Mouse (Mus musculus): ENCODE results near the gene Cxcl15. TPM values are rescaled to one million over a fixed set of nuclear protein-coding genes. Genes with fewer than 3 reads are reported as not detected.

Cxcl15 gene
- total and polyA plus RNA-seq, 2 experiments from 2014 or later = not detected

DNA sequence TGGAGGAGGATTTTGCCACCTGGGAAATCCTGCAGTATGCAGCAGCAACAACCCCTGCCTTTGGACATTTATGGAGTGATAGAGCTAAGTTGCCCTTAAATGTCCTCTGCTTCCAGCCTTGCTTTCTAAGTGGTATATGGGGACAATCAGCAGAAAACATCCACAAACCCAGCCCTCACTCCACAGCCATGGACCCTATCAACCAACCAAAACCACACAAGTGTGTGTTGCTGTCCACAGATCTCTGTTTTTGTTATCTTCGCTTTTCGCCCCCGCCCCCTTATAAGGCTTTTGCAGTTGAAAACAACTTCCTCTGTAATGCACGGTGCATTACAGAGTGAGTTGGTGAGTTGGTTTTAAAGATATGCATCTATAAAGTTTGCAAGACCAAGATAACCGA, 18.8 kb upstream of the Cxcl15 start:
- H3K4me1 ChIP-seq (ENCODE audit: insufficient read depth) = no peaks in the 10 kb centered on the region
- no peak overlapping the region for H3K4me2 ChIP-seq (ENCODE audit: low read depth)
- H3K9me3 ChIP-seq (ENCODE audit: low read length) = no peaks in the 10 kb centered on the region
- no peak overlapping the region for H3K9ac ChIP-seq
- no peak overlapping the region for H3K27ac ChIP-seq (ENCODE audit: low read depth, low read length)
- no peak overlapping the region for H3K4me3 ChIP-seq (ENCODE audit: low read depth, low read length)
- DNase-seq (no peak), ATAC-seq (no peak)
- no peaks in the 10 kb centered on the region for H3K36me3 ChIP-seq (ENCODE audit: insufficient read depth)
- WGBS = 93% methylated on average over 5 of the region's 5 CpGs
- TF ChIP-seq CTCF (IDR thresholded peaks at IDR 0.05; ENCODE audit: low read depth) = no peak
- H3K27me3 ChIP-seq (ENCODE audit: insufficient read depth, low read length) = no peaks in the 10 kb centered on the region

- Histone ChIP-seq H3K9ac (no peak overlapping the region), H3K4me3 (ENCODE audit: low read depth, low read length) (no peak overlapping the region), H3K27ac (ENCODE audit: low read depth, low read length) (no peak overlapping the region), H3K4me2 (ENCODE audit: low read depth) (no peak overlapping the region), H3K9me3 (ENCODE audit: low read length) (no peaks in the 10 kb centered on the region), H3K36me3 (ENCODE audit: insufficient read depth) (no peaks in the 10 kb centered on the region), H3K4me1 (ENCODE audit: insufficient read depth) (no peaks in the 10 kb centered on the region), H3K27me3 (ENCODE audit: insufficient read depth, low read length) (no peaks in the 10 kb centered on the region)
- 60% methylated on average over 10 of the region's 10 CpGs for WGBS
- TF ChIP-seq CTCF (IDR thresholded peaks at IDR 0.05; ENCODE audit: low read depth) = no peak
- DNase-seq (no peak), ATAC-seq (no peak)
Measured at GRCm38 (mm10) chr5:90777621-90778020, 16.7 kb upstream of the Cxcl15 start.

GRCm38 (mm10) chr5:90778856-90779255, 15.5 kb upstream of the Cxcl15 start:
- DNase-seq (no peak), ATAC-seq (no peak)
- Histone ChIP-seq H3K4me1 (ENCODE audit: insufficient read depth) (no peaks in the 10 kb centered on the region), H3K9me3 (ENCODE audit: low read length) (no peaks in the 10 kb centered on the region), H3K4me3 (ENCODE audit: low read depth, low read length) (no peak overlapping the region), H3K27ac (ENCODE audit: low read depth, low read length) (no peak overlapping the region), H3K4me2 (ENCODE audit: low read depth) (no peak overlapping the region), H3K9ac (no peak overlapping the region), H3K36me3 (ENCODE audit: insufficient read depth) (no peaks in the 10 kb centered on the region), H3K27me3 (ENCODE audit: insufficient read depth, low read length) (no peaks in the 10 kb centered on the region)
- WGBS = 84% methylated on average over 6 of the region's 6 CpGs
- no peak for TF ChIP-seq CTCF (IDR thresholded peaks at IDR 0.05; ENCODE audit: low read depth)

- DNase-seq (no peak), ATAC-seq (no peak)
- 90% methylated on average over 3 of the region's 3 CpGs for WGBS
- no peak overlapping the region for H3K4me3 ChIP-seq (ENCODE audit: low read depth, low read length)
- no peak overlapping the region for H3K9ac ChIP-seq
- H3K4me1 ChIP-seq (ENCODE audit: insufficient read depth) = peaks cover 4% of the 10 kb centered on the region; the same call in 1 of the 2 replicates
- H3K9me3 ChIP-seq (ENCODE audit: low read length) = no peaks in the 10 kb centered on the region
- no peak overlapping the region for H3K4me2 ChIP-seq (ENCODE audit: low read depth)
- no peak overlapping the region for H3K27ac ChIP-seq (ENCODE audit: low read depth, low read length)
- TF ChIP-seq CTCF (IDR thresholded peaks at IDR 0.05; ENCODE audit: low read depth) = no peak
- H3K27me3 ChIP-seq (ENCODE audit: insufficient read depth, low read length) = no peaks in the 10 kb centered on the region
- H3K36me3 ChIP-seq (ENCODE audit: insufficient read depth) = no peaks in the 10 kb centered on the region
Measured at GRCm38 (mm10) chr5:90783697-90784096, 10.6 kb upstream of the Cxcl15 start.

DNA sequence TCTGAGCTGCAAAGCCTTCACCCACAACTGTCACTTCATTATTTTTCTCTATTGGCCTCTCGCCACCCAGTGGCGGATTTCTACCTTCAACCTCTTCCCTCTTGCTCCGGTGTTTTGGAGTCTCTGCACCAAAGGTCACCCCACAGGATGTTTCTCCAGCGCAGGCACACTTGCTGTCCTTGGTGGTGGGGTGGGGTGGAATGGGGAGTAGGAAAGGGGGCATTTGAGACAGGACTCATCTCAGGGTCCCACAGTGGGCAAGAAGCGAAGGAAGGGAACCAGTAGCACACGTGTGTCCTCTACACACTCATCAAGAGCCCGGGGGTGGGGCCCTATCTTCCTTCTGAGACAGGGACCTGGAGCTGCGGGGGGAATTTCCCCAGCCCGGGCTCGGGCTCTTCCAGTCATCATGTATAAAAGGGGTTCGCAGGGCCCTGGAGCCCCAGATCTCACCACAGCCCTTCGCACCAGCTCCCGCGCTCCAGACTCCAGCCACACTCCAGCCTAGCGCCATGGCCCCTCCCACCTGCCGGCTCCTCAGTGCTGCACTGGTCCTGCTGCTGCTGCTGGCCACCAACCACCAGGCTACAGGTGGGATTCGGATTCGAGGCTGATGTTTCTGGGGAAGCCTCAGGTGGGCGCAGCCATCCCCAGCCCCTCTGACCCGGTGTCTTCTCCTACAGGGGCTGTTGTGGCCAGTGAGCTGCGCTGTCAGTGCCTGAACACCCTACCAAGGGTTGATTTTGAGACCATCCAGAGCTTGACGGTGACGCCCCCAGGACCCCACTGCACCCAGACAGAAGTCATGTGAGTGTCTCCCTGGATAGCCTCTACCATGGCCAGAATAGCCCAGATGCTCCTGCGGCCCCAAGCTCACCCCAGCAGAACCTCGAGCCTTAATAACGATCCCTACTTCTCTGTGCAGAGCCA, 8.4 kb upstream of the Cxcl15 start, which contains the start of gene Cxcl3:
TSS of gene Cxcl3 (plus strand) at position 445 of the 930 bp plus-strand sequence.
- ATAC-seq = peak; percentile 75
- no peaks in the 10 kb centered on the region for H3K36me3 ChIP-seq (ENCODE audit: insufficient read depth)
- H3K4me1 ChIP-seq (ENCODE audit: insufficient read depth) = peaks cover 4% of the 10 kb centered on the region; the same call in 1 of the 2 replicates
- peak; percentile 24; the same call in 1 of the 2 replicates for TF ChIP-seq CTCF (IDR thresholded peaks at IDR 0.05; ENCODE audit: low read depth)
- H3K27me3 ChIP-seq (ENCODE audit: insufficient read depth, low read length) = no peaks in the 10 kb centered on the region
- no peaks in the 10 kb centered on the region for H3K9me3 ChIP-seq (ENCODE audit: low read length)
- WGBS = 16% methylated on average over 26 of the region's 26 CpGs
- 0 out of 2 replicates have a peak within 1 kb of the TSS, but pooled peaks have one; percentile 22 for H3K9ac ChIP-seq
- peak within 1 kb of the TSS; percentile 50 for H3K4me2 ChIP-seq (ENCODE audit: low read depth)
- H3K4me3 ChIP-seq (ENCODE audit: low read depth, low read length) = peak within 1 kb of the TSS; percentile 27
- DNase-seq = peak; percentile 39
- no peak within 1 kb of the TSS for H3K27ac ChIP-seq (ENCODE audit: low read depth, low read length)

GRCm38 (mm10) chr5:90788114-90788513, 6.2 kb upstream of the Cxcl15 start:
- Histone ChIP-seq H3K4me2 (ENCODE audit: low read depth) (no peak overlapping the region), H3K36me3 (ENCODE audit: insufficient read depth) (no peaks in the 10 kb centered on the region), H3K27me3 (ENCODE audit: insufficient read depth, low read length) (no peaks in the 10 kb centered on the region), H3K4me3 (ENCODE audit: low read depth, low read length) (no peak overlapping the region), H3K4me1 (ENCODE audit: insufficient read depth) (peaks cover 4% of the 10 kb centered on the region; the same call in 1 of the 2 replicates), H3K27ac (ENCODE audit: low read depth, low read length) (no peak overlapping the region), H3K9ac (no peak overlapping the region), H3K9me3 (ENCODE audit: low read length) (no peaks in the 10 kb centered on the region)
- DNase-seq = no peak
- ATAC-seq = no peak
- 76% methylated on average over 4 of the region's 4 CpGs for WGBS
- TF ChIP-seq CTCF (IDR thresholded peaks at IDR 0.05; ENCODE audit: low read depth) = peak; percentile 31

All from forebrain, postnatal 0 days (tissue).